Mouse (Mus musculus) myocyte (in vitro differentiated cells): Measurements from ENCODE around the gene RPS10-NUDT3.

ENCODE experiments used
- E2F4 ChIP-seq: IDR thresholded peaks from one replicate; pipeline ENCODE4 v1.6.1; 2011; ENCODE audit warnings: mild to moderate bottlenecking, control low read depth, moderate library complexity; ENCODE audit not compliant: insufficient read depth
- POLR2A ChIP-seq: IDR thresholded peaks from one replicate; pipeline ENCODE4 v1.6.1; 2011; ENCODE audit warnings: low read depth, mild to moderate bottlenecking, control low read depth, moderate library complexity; ENCODE audit not compliant: insufficient read length
- SRF ChIP-seq: IDR thresholded peaks from one replicate; pipeline ENCODE4 v1.6.1; 2011; ENCODE audit warnings: low read depth; ENCODE audit not compliant: control insufficient read depth, insufficient read length
- TCF12 ChIP-seq: IDR thresholded peaks from one replicate; pipeline ENCODE4 v1.6.1; 2011; ENCODE audit warnings: mild to moderate bottlenecking, control low read depth; ENCODE audit not compliant: poor library complexity, insufficient read depth, severe bottlenecking

GRCm38 (mm10) chr17:27559596-27559995 lies 75.4 kb downstream of the RPS10-NUDT3 start:
- no peak for TF ChIP-seq POLR2A
- TF ChIP-seq TCF12: no peak
- no peak for TF ChIP-seq E2F4
- TF ChIP-seq SRF: no peak
